Mouse (Mus musculus) small intestine, adult 2 months (tissue): ENCODE measurements around the gene Atp5g2. TPM values are rescaled to one million over a fixed set of nuclear protein-coding genes. Genes with fewer than 3 reads are reported as not detected.

ENCODE experiments used
- H3K27ac ChIP-seq: fragments of 200-500 bp; 2 replicates; pipeline ENCODE4 v1.5.1; 2012; ENCODE audit warnings: low read depth, low read length, control low read depth, inconsistent platforms; ENCODE audit not compliant: insufficient read depth
- H3K27me3 ChIP-seq: fragments of 200-500 bp; 2 replicates; pipeline ENCODE4 v1.6.1; 2012; ENCODE audit warnings: mild to moderate bottlenecking, moderate library complexity, low read length, inconsistent platforms; ENCODE audit not compliant: control insufficient read depth, insufficient read depth
- H3K36me3 ChIP-seq: fragments of 200-500 bp; 2 replicates; pipeline ENCODE4 v1.6.1; 2012; ENCODE audit warnings: mild to moderate bottlenecking, low read length, control low read depth, inconsistent platforms; ENCODE audit not compliant: control insufficient read depth, insufficient read depth
- H3K4me1 ChIP-seq: fragments of 200-500 bp; 2 replicates; pipeline ENCODE4 v1.6.1; 2012; ENCODE audit warnings: low read length, inconsistent platforms, mixed read lengths; ENCODE audit not compliant: control insufficient read depth, insufficient read depth, insufficient read length
- H3K4me3 ChIP-seq: fragments of 200-500 bp; 2 replicates; pipeline ENCODE4 v1.5.1; 2012; ENCODE audit warnings: low read depth, mild to moderate bottlenecking, control low read depth, inconsistent platforms, low read length, moderate library complexity
- CTCF ChIP-seq: fragments of 200-500 bp; IDR thresholded peaks from 2 replicates; pipeline ENCODE4 v1.5.1; 2012; ENCODE audit warnings: low read depth, mild to moderate bottlenecking, control low read depth, inconsistent platforms, low read length, moderate library complexity, mixed read lengths; ENCODE audit not compliant: insufficient replicate concordance, insufficient read length; ENCODE audit errors: extremely low read depth
- POLR2A ChIP-seq: fragments of 200-500 bp; IDR thresholded peaks from 2 replicates; pipeline ENCODE4 v1.6.1; 2012; ENCODE audit warnings: low read depth, mild to moderate bottlenecking, control low read depth, inconsistent platforms, low read length, moderate library complexity
- WGBS: fragments of 180-500 bp; shearing (Covaris S2); methylation state at CpG from one replicate; pipeline ENCODE4 v1.1.7; 2018; 5-methylcytosine and 5-hydroxymethylcytosine counted together
- polyA plus RNA-seq: library from polyadenylated mRNA; depleted of rRNA; stranded (reverse); fragments of >200 nt; gene quantifications from 2 replicates; pipeline ENCODE4 v1.2.3, GENCODE M21; 2012; rRNA removed

Gene Atp5g2
- polyA plus RNA-seq: 110 and 295 TPM in 2 replicates

- peak within 1 kb of the TSS; percentile 79 for H3K4me3 ChIP-seq
- WGBS: 12% methylated on average over 37 of the region's 37 CpGs
- peak within 1 kb of the TSS; percentile 68 for H3K27ac ChIP-seq
- peaks cover 9% of the 10 kb centered on the region for H3K4me1 ChIP-seq
- H3K36me3 ChIP-seq: 0 out of 2 replicates have a peak, but pooled peaks cover 1% of the 10 kb centered on the region
- TF ChIP-seq CTCF (no peak), POLR2A (no peak)
- peaks cover 6% of the 10 kb centered on the region for H3K27me3 ChIP-seq
These were observed at the start of gene Atp5g2 for GRCm38 (mm10) chr15:102672215-102673071. Gene Atp5g2 (minus strand): TSS chr15:102672352.

- Histone ChIP-seq H3K4me3 (peak overlapping the region; percentile 77), H3K4me1 (no peaks in the 10 kb centered on the region; the same call in 1 of the 2 replicates), H3K36me3 (peaks cover 2% of the 10 kb centered on the region; the same call in 1 of the 2 replicates), H3K27ac (peak overlapping the region; percentile 40), H3K27me3 (no peaks in the 10 kb centered on the region)
- TF ChIP-seq POLR2A (no peak), CTCF (no peak)
- 10% methylated on average over 14 of the region's 14 CpGs for WGBS
These were observed 49.1 kb upstream of the Atp5g2 start for GRCm38 (mm10) chr15:102721016-102721898.

GRCm38 (mm10) chr15:102716132-102716531 lies 44.0 kb upstream of the Atp5g2 start:
- H3K27me3 ChIP-seq: no peaks in the 10 kb centered on the region

GRCm38 (mm10) chr15:102707736-102708269 lies 35.7 kb upstream of the Atp5g2 start:
- no peak overlapping the region for H3K4me3 ChIP-seq
- H3K36me3 ChIP-seq: peaks cover 19% of the 10 kb centered on the region
- no peak overlapping the region for H3K27ac ChIP-seq
- TF ChIP-seq CTCF: no peak
- 86% methylated on average over 6 of the region's 6 CpGs for WGBS
- H3K4me1 ChIP-seq: no peaks in the 10 kb centered on the region
- H3K27me3 ChIP-seq: no peaks in the 10 kb centered on the region

More at GRCm38 (mm10) chr15:102716132-102716531, 44.0 kb upstream of the Atp5g2 start:
- Histone ChIP-seq H3K4me3 (no peak overlapping the region), H3K36me3 (peaks cover 13% of the 10 kb centered on the region; the same call in 1 of the 2 replicates), H3K27ac (no peak overlapping the region), H3K4me1 (no peaks in the 10 kb centered on the region)
- TF ChIP-seq POLR2A (no peak), CTCF (no peak)
- WGBS: 66% methylated on average over 12 of the region's 12 CpGs

GRCm38 (mm10) chr15:102705923-102706503 lies 33.9 kb upstream of the Atp5g2 start:
- no peak overlapping the region for H3K4me3 ChIP-seq
- no peak for TF ChIP-seq CTCF
- TF ChIP-seq POLR2A: no peak
- H3K27me3 ChIP-seq: no peaks in the 10 kb centered on the region
- peaks cover 17% of the 10 kb centered on the region for H3K36me3 ChIP-seq
- WGBS: 68% methylated on average over 7 of the region's 7 CpGs
- no peaks in the 10 kb centered on the region for H3K4me1 ChIP-seq
- H3K27ac ChIP-seq: no peak overlapping the region

- TF ChIP-seq POLR2A: no peak
- no peak for TF ChIP-seq CTCF
- peaks cover 14% of the 10 kb centered on the region for H3K36me3 ChIP-seq
- WGBS: 51% methylated on average over 9 of the region's 9 CpGs
- H3K27ac ChIP-seq: no peak overlapping the region
- no peaks in the 10 kb centered on the region for H3K27me3 ChIP-seq
- H3K4me3 ChIP-seq: no peak overlapping the region
- H3K4me1 ChIP-seq: no peaks in the 10 kb centered on the region
These were observed 33.2 kb upstream of the Atp5g2 start for GRCm38 (mm10) chr15:102705226-102705894.
